Mouse (Mus musculus) bone marrow macrophage, adult 2 months (primary cell): ENCODE data around the gene Slc35f1. TPM values are rescaled to one million over a fixed set of nuclear protein-coding genes. Genes with fewer than 3 reads are reported as not detected.

Source experiments
- H3K27ac ChIP-seq: 2 replicates; pipeline ENCODE4 v1.5.1; 2012; ENCODE audit warnings: low read depth, low read length; ENCODE audit not compliant: insufficient read depth
- H3K4me1 ChIP-seq: 2 replicates; pipeline ENCODE4 v1.6.1; 2012; ENCODE audit warnings: low read length; ENCODE audit not compliant: control insufficient read depth, insufficient read depth
- H3K4me3 ChIP-seq: 2 replicates; pipeline ENCODE4 v1.5.1; 2012; ENCODE audit warnings: mild to moderate bottlenecking, low read length, moderate library complexity; ENCODE audit not compliant: insufficient read depth
- CTCF ChIP-seq: IDR thresholded peaks from 2 replicates; pipeline ENCODE4 v1.5.1; 2012; ENCODE audit warnings: low read depth, mild to moderate bottlenecking, low read length, moderate library complexity
- POLR2A ChIP-seq: IDR thresholded peaks from 2 replicates; pipeline ENCODE4 v1.6.1; 2012; ENCODE audit warnings: mild to moderate bottlenecking, low read depth, low read length, borderline replicate concordance
- polyA plus RNA-seq: library from polyadenylated mRNA; stranded (reverse); fragments of >200 nt; gene quantifications from 2 replicates; pipeline ENCODE4 v1.2.4, GENCODE M21; 2012; ENCODE audit not compliant: missing spikeins, insufficient read depth, insufficient read length

Slc35f1 gene
- polyA plus RNA-seq, 1 experiment = not detected

DNA sequence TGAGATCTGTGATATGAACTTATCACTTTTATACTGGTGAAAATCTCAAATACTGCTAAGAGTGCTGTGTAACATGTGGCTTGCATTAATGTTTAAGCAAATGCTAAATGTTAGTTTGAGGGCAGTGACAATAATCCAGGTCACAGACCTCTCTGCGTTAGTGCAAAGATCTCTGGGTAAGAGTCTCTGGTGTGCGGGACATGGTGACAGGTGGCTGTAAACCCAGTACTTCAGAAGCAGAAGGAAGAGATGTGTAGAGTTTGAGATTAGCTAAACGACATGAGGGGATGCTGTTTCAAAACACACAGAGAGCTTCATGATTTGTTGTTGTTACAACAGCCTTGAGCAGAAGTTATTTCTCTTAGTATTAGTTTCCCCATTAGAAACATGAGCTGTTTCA is 406.1 kb downstream of the Slc35f1 start:
- H3K27ac ChIP-seq = no peak overlapping the region
- H3K4me1 ChIP-seq = no peaks in the 10 kb centered on the region
- H3K4me3 ChIP-seq = no peak overlapping the region
- TF ChIP-seq CTCF (no peak), POLR2A (no peak)

DNA sequence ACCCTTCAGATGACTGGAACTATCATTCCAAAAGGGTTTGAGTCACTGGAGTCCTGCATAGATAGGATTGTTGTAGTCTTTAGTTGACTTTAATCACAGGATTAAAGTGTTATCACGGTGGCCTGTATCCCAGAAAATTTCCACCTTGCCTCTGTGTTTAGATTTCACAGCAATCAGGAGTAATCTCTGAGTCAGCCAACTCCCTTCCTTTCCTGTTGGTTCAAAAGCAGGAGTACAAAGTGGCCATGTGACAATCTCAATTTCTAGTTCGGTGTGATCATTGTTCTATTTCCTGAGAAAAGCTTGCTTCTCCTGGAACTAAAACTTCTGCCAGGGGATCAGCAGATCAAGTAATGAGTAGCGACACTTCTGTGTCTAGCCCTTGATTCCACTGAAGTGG is 410.5 kb downstream of the Slc35f1 start:
- no peaks in the 10 kb centered on the region for H3K4me1 ChIP-seq
- no peak for TF ChIP-seq POLR2A
- H3K4me3 ChIP-seq = no peak overlapping the region
- no peak overlapping the region for H3K27ac ChIP-seq

DNA sequence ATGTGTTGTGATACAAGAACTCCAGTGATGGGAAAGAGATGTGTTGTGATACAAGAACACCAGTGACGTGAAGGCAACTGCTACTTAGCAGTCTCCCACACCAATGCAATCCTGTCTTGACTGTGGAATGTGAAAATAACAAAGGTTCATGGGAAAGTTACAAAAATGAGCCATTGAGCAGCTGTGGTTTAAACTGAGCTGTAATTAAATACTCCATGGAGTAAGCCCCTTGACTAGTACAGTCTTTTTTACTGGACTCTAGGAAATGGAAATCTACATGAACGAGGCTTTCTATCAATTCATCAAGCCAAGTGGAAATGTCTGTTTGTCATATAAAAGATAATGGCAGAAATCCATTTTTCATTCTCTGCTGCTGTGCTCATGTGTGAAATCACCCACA is 411.1 kb downstream of the Slc35f1 start:
- Histone ChIP-seq H3K4me1 (no peaks in the 10 kb centered on the region), H3K4me3 (no peak overlapping the region), H3K27ac (no peak overlapping the region)
- TF ChIP-seq CTCF (no peak), POLR2A (no peak)

DNA sequence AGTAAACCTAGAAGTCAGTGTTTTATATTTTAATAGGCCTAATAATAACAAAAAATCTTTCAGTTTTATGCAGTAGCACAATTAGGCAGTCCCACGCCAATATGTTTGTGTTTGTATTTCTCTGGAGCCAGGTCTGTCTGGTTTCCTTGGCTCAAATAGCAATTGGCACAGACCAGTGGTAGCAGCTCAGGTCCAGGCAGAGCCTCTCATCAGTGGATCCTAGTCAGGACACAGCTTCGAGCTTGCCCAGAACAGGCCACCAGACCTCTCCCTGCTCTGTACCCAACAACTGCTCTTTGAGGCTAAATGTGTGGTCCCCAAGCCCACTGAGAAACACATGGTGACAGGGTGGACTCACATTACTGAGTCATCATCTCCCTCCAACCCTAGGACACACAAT is 412.1 kb downstream of the Slc35f1 start:
- TF ChIP-seq CTCF (no peak), POLR2A (no peak)
- H3K4me1 ChIP-seq = no peaks in the 10 kb centered on the region
- no peak overlapping the region for H3K27ac ChIP-seq
- H3K4me3 ChIP-seq = no peak overlapping the region

DNA sequence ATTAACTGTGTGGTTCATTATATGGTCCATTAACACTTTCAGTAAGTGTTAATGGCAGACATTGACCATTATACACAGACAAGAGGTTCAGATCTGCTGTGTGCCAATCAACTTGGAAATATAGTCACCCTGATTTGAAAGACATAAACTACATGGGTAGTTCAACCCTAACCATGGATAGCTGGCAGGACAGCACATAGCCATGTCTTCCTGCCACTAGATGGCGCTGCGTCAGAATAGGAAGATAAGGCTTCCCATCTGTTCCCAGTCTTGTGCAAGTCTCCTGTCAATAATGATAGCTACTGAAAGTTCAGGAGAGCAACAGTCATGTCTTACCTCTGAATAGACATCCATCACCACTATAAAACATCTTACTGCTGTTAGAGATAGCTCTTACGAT is 424.7 kb downstream of the Slc35f1 start:
- TF ChIP-seq POLR2A (no peak), CTCF (no peak)
- Histone ChIP-seq H3K4me3 (no peak overlapping the region), H3K4me1 (no peaks in the 10 kb centered on the region), H3K27ac (no peak overlapping the region)

DNA sequence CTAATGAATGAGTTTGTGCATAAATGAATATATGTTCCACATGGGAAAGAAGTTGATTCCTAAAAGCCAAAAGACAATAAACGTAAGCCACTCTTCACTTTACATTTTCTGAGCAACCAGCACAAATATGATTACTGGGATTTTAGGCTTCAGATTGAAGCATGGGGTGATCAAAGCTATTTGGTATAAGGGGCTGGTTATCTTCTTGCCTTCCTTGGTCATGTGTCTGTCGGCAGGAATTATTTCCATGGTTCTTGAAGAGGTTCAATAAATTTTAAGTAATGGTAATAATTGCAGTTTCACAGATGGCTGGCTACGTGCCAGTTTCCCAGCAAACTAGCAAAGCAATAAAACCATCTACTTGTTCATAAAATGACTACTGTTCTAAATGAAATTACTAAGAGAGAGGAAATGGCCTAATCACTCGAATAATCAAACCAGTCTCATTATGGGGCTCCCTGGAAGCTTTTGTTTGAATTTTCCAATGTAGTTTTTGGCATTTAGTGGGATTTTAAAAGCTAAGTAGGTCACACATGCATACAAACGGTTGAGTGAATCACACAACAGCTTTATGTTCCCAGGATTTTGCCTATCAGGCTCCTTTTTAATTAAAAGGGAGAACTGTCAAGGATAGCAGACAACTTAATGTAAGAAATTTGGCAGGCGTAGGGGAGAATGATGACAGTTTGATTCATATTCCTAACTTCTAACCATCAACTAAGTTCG is 425.5 kb downstream of the Slc35f1 start:
- Histone ChIP-seq H3K27ac (no peak overlapping the region), H3K4me3 (no peak overlapping the region), H3K4me1 (no peaks in the 10 kb centered on the region)
- TF ChIP-seq POLR2A = no peak
- TF ChIP-seq CTCF = no peak

DNA sequence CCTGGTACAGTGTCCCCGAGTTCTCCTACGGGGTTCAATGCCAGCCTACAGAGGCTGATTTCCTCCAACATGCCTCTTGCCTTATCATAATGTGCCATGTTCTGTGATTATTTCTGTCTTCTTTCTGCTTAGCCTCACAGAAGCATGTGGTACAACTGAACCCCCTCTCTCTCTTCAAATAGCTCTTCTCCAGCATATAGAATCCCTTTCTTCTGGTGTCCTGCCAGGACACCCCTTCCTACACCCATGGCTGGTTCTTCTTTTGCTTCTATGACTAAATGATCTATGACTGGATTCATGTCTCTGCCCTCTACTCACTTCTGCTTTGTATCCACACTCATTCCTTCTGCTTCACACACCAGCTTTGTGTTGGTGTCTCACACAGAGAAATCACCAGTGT is 430.3 kb downstream of the Slc35f1 start:
- Histone ChIP-seq H3K4me1 (no peaks in the 10 kb centered on the region), H3K27ac (no peak overlapping the region), H3K4me3 (no peak overlapping the region)
- TF ChIP-seq CTCF (no peak), POLR2A (no peak)

DNA sequence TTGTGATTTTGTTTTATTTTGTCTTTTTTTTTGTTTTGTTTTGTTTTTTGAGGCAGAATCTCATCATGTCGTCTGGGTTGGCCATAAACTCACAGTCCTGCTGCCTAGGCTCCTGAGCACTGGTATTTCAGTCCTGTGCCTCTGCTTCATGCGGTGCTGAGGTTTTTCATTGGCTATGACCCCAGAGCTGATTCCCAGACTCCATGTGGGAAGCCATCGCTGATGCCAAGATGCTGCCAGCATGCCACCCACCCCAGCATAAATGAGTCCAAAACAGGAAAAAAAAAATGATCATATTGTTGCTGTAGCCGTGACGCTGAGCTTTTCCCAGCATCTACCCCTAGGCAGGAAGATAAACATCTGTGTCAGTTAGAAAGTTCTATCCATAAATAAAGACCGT is 434.0 kb downstream of the Slc35f1 start:
- H3K4me3 ChIP-seq = no peak overlapping the region
- TF ChIP-seq POLR2A = no peak
- TF ChIP-seq CTCF = no peak
- no peaks in the 10 kb centered on the region for H3K4me1 ChIP-seq
- no peak overlapping the region for H3K27ac ChIP-seq

DNA sequence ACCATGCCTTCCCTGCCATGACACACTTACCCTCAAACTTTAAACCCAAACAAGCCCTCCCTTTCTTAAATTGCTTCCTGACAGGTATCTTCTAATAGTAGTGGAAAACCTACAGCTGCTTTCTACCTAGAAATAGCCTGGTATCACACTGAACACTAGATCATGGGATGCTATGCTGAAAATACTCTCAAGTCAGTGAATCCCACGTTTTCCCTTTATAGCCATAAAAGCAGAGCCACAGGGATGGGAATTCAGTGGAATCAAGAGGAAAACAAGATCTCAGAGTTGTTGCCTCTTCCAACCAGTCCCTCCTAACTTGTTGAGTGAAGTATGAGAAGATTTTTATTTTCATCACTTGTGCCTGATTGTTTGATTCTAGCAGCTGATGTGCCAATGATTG is 442.4 kb downstream of the Slc35f1 start:
- no peak for TF ChIP-seq CTCF
- TF ChIP-seq POLR2A = no peak
- no peaks in the 10 kb centered on the region for H3K4me1 ChIP-seq
- H3K27ac ChIP-seq = no peak overlapping the region
- no peak overlapping the region for H3K4me3 ChIP-seq

DNA sequence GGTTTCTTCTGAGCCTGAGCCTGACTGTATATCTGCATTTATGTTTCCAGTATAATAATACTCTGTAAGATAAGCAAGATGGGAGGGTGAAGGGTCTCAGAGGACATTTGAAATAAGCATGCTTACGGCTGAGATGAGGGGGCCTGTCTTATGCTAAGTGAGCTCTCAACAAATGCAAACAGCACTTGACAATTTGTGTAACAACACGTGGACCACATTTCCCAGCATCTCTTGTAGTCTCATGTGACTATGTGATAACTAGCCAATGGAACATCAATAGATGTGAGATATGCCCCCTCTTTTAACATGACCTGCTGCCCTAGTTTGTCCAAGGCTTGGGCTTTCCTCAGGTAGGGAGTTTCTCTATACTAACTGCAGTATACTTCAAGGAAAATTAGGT is 460.0 kb downstream of the Slc35f1 start:
- TF ChIP-seq POLR2A (no peak), CTCF (no peak)
- Histone ChIP-seq H3K27ac (no peak overlapping the region), H3K4me1 (no peaks in the 10 kb centered on the region), H3K4me3 (no peak overlapping the region)

DNA sequence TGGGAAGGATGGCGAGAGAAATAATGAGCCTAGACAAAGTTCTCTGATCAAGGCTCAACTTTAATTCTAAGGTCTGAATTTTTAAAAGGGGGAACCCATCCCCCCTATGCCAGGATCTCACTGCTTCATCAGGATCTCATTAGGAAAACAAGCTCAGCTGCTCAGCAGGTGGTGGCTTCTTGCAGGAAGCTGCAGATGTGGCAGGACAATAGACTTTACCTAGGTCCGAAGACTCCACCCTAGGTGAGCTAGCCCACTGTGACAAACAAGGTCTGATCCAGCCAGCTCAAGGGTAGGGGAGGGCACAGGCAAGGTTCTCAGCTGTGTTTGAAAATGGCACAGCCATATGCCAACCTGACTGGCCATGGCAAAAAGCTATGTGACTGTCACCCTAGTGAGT is 460.6 kb downstream of the Slc35f1 start:
- Histone ChIP-seq H3K27ac (no peak overlapping the region), H3K4me3 (no peak overlapping the region), H3K4me1 (no peaks in the 10 kb centered on the region)
- TF ChIP-seq CTCF (no peak), POLR2A (no peak)

DNA sequence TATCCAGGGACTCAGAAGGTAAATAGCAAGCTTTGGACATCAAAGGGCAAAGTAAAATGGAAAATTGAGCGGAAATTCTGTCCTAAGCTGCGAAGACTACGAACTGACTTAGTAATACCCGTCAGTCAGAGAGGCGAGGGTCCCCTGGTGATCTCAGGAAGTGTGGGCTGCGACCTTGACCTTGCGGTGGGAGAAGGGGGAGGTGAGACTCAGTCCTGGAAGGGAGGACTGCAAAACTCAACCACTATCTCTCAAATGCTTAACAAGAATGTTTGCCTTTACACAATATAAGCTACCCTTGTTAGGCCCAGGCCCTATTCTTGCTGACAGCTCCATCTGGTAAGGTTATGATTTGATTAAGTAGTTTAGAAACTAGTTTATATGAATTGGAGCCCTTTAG is 466.0 kb downstream of the Slc35f1 start:
- no peak overlapping the region for H3K27ac ChIP-seq
- TF ChIP-seq POLR2A (no peak), CTCF (no peak)

More for the DNA sequence above, 466.0 kb downstream of the Slc35f1 start:
- H3K4me3 ChIP-seq = no peak overlapping the region
- H3K4me1 ChIP-seq = no peaks in the 10 kb centered on the region
